ENCODE assay signal across 1 mouse cellular context in the genomic region with DNA sequence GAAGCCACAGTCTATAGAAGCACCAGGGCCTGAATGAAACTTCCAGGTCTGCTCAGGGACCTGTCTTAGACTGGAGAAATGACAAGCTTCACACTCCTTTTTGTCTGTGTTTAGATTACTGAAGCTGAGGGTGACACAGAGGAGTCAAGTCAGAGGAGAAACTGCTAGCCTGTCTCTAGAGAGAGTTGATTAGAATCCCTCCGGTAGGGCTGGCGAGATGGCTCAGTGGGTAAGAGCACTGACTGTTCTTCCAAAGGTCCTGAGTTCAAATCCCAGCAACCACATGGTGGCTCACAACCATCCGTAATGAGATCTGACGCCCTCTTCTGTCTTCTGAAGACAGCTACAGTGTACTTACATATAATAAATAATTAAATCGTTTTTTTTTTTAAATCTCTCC. TPM values are rescaled to one million over a fixed set of nuclear protein-coding genes. Genes with fewer than 3 reads are reported as not detected.
"Had no signal": no experiment of that assay in that cellular context is flagged by ENCODE, and none has a peak within 500 bp of the region (broad histone marks: within the 10 kb centered on the region; RNA-seq: fewer than 3 reads in every experiment).

No protein-coding gene starts in this region.

RNA-seq across cellular contexts. Expression of gene Wdr92, which starts 56.7 kb away (rescaled TPM):
- polyA plus RNA-seq: erythroblast, embryonic 14.5 days had no signal
